Mouse (Mus musculus): ENCODE data around the gene Rab11fip4. TPM values are rescaled to one million over a fixed set of nuclear protein-coding genes. Genes with fewer than 3 reads are reported as not detected.

The Rab11fip4 gene
- total and polyA plus RNA-seq, 3 experiments, result 0.05 TPM; not detected in 2

DNA sequence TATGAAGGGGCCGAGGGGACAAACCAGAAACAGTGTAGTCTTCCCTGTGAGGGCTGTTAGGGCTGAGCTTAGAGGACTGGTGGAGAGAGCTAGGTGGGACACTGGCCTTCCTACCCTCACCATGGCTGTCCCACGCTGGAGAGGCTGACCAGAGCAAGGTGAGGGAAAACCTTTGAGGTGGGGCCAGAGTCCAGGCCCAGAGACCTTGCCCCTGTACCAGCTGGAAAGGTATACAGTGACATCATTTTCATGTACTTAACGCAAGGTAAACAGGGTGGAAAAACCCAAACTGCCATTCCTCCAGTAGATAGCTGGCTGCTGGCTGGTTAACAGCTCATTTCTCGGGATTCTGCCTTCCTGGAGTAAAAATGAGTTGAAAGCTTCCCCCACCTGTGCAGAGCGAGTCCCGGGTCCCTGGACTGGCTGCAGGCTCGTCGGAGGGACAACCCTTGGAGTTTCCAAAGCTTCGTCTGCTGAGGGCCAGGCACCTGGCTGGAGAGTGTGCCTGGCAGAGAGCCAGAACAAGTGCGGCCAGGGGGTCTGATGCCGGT is 155.6 kb downstream of the Rab11fip4 start:
- TF ChIP-seq POLR2AphosphoS5 (IDR thresholded peaks at IDR 0.05; ENCODE audit: insufficient replicate concordance, low read depth, low read length), result no peak
- TF ChIP-seq GATA2 (IDR thresholded peaks at IDR 0.05; ENCODE audit: borderline replicate concordance, low read depth, low read length), result no peak
- no peak for TF ChIP-seq CTCF (IDR thresholded peaks at IDR 0.05; ENCODE audit: low read depth, low read length)
- TF ChIP-seq GATA1 (IDR thresholded peaks at IDR 0.05; ENCODE audit: borderline replicate concordance, low read length), result no peak
- TF ChIP-seq TAL1 (conservative IDR thresholded peaks at IDR 0.05; ENCODE audit: low read depth, low read length), result no peak
- H3K27me3 ChIP-seq (ENCODE audit: insufficient read depth, low read length), result peaks cover 11% of the 10 kb centered on the region; the same call in 1 of the 2 replicates
- H3K4me3 ChIP-seq (ENCODE audit: low read depth, low read length), result no peak overlapping the region
- ATAC-seq (ENCODE audit: extremely low read depth, insufficient number of reproducible peaks, low FRiP score, poor library complexity, severe bottlenecking) (no peak), DNase-seq (ENCODE audit: low spot score) (no peak)
- H3K36me3 ChIP-seq (replicated peaks), result no peaks in the 10 kb centered on the region
- H3K4me1 ChIP-seq (ENCODE audit: insufficient read depth, low read depth, low read length), result no peaks in the 10 kb centered on the region
- peaks cover 7% of the 10 kb centered on the region for H3K9me3 ChIP-seq (replicated peaks)

Other genes with a start within 250 kb of the Rab11fip4 start
- gene Omg, start 87.1 kb upstream of the Rab11fip4 start, total RNA-seq (2014; fragmentation: Nextera tagmentation), result not detected in 2 replicates
- 0.38 TPM in 1 of 2 replicates, not detected in the other for gene Omg, start 87.1 kb upstream of the Rab11fip4 start, total RNA-seq (2017)
- gene Omg, start 87.1 kb upstream of the Rab11fip4 start, polyA plus RNA-seq (2012), result not detected in 2 replicates
- gene Evi2b, start 67.5 kb upstream of the Rab11fip4 start, total RNA-seq (2014; fragmentation: Nextera tagmentation), result 18.3 and 33.3 TPM in 2 replicates
- gene Evi2b, start 67.5 kb upstream of the Rab11fip4 start, total RNA-seq (2017), result 6.7 and 8.0 TPM in 2 replicates
- 1.1 and 1.3 TPM in 2 replicates for gene Evi2b, start 67.5 kb upstream of the Rab11fip4 start, polyA plus RNA-seq (2012)
- gene Evi2, start 60.6 kb upstream of the Rab11fip4 start, total RNA-seq (2014; fragmentation: Nextera tagmentation), result 1.2 and 3.7 TPM in 2 replicates
- 0.41 and 0.93 TPM in 2 replicates for gene Evi2, start 60.6 kb upstream of the Rab11fip4 start, total RNA-seq (2017)
- gene Evi2, start 60.6 kb upstream of the Rab11fip4 start, polyA plus RNA-seq (2012), result not detected in 2 replicates
- not detected in 2 replicates for gene Evi2a, start 60.6 kb upstream of the Rab11fip4 start, total RNA-seq (2014; fragmentation: Nextera tagmentation)
- gene Evi2a, start 60.6 kb upstream of the Rab11fip4 start, total RNA-seq (2017), result 1.3 and 2.5 TPM in 2 replicates
- gene Evi2a, start 60.6 kb upstream of the Rab11fip4 start, polyA plus RNA-seq (2012), result 0.03 TPM in 1 of 2 replicates, not detected in the other